Mouse (Mus musculus): ENCODE data around the gene Cry2. TPM values are rescaled to one million over a fixed set of nuclear protein-coding genes. Genes with fewer than 3 reads are reported as not detected.
"Not testable (repeated sequence)": the region's sequence is repeated elsewhere in the genome, so short reads cannot be mapped to it uniquely, and the experiment has no call there.

The Cry2 gene
- 10.0 and 11.7 TPM in 2 replicates for polyA plus RNA-seq (2015; fragmentation: Nextera tagmentation; extraction: Ambion mirVana)

DNA sequence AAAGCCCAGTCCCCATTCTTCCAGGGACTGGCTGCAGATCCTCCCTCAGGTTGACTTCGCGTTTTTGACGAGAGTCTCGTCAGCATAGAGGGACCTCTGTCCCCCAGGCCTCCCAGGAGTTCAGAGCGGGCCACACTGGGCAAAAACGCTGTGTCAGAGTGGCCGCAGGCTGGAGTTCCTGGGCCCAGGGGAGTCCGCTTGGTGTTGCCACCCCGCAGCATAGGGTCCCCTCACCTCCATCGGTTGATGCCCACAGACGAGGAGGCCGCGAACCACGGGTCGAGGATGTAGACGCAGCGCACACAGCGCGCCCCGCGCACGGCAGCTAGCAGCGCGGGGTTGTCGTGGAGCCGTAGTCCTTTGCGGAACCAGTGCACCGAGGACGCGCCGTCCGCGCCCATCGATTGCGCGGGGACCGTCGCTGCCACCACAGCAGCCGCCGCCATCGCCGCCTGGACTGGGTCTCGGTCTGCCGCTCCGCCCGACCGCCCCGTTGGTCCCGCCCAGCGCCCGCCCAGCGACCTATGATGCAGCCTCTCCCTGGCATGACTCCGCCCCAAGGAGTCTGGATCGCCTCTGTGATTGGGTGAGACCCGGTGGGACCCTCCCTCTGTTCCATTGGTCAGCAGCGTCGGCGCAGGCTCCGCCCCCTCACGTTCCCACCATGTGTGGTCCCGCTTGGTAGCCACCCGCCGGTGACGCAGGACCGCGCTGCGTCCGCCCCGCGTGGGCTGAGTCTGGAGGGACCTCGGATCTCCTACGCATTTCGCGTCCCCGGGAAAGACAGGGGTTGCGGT lies at the start of gene Cry2:
TSS of gene Cry2 (minus strand) at position 466 of the 797 bp plus-strand sequence.
- no peaks in the 10 kb centered on the region for H3K27me3 ChIP-seq (replicated peaks; ENCODE audit: control insufficient read depth, insufficient read depth, low read length)
- TF ChIP-seq CTCF (IDR thresholded peaks at IDR 0.05; ENCODE audit: low read depth): no peak; the same call in 1 of the 2 replicates
- ATAC-seq: peak; percentile 95
- no peaks in the 10 kb centered on the region for H3K9me3 ChIP-seq (ENCODE audit: control insufficient read depth)
- H3K4me2 ChIP-seq (replicated peaks; ENCODE audit: low read depth): peak within 1 kb of the TSS; percentile 90
- peak within 1 kb of the TSS; percentile 88 for H3K4me3 ChIP-seq (ENCODE audit: low read depth, low read length)
- H3K4me1 ChIP-seq (replicated peaks; ENCODE audit: control insufficient read depth, insufficient read depth, low read length): peaks cover 8% of the 10 kb centered on the region
- under 1% methylated on average over 76 of the region's 76 CpGs for WGBS
- H3K36me3 ChIP-seq (ENCODE audit: control insufficient read depth, insufficient read depth): no peaks in the 10 kb centered on the region
- peak within 1 kb of the TSS; percentile 89 for H3K9ac ChIP-seq (ENCODE audit: low read depth, low read length)
- H3K27ac ChIP-seq (ENCODE audit: low read depth, low read length): peak within 1 kb of the TSS; percentile 84

DNA sequence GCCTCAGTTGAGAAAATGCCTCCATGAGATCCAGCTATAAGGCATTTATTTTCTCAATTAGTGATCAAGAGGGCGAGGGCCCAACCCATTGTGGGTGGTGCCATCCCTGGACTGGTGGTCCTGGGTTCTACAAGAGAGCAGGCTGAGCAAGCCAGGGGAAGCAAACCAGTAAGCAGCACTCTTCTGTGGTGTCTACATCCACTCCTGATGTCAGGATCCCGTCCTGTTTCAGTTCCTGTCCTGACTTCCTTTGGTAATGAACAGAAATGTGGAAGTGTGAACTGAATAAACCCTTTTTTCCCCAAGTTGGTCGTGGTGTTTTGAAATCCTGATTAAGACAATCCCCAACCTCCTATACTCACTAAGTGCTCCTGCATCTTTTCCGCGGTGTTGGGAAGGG lies 49.7 kb upstream of the Cry2 start:
- WGBS: 49% methylated on average over 5 of the region's 5 CpGs

DNA sequence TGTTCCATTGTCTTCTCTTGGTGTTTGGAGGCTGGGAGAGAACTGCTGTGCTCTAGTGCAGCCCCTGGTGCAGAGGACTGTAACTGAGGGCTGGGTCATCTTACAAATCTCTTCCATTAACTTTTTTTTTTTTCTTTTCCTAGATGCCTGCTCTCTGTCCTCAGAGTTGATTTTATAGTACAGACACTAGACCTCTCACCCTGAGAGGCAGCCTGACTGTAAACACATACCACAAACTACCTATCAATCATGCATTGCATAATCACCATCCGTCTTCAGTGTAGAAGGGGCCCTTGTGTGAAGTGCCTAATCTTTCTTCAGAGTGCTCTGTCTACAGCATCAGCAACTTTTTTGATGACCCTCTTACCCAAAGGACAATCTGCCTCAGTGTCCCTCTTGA lies 48.7 kb upstream of the Cry2 start:
- 7% methylated on average over 1 of the region's 1 CpGs for WGBS
- Histone ChIP-seq H3K27me3 (replicated peaks; ENCODE audit: control insufficient read depth, insufficient read depth, low read length) (peaks cover 14% of the 10 kb centered on the region; the same call in 1 of the 2 replicates), H3K9ac (ENCODE audit: low read depth, low read length) (no peak overlapping the region), H3K4me1 (replicated peaks; ENCODE audit: control insufficient read depth, insufficient read depth, low read length) (0 out of 2 replicates have a peak, but pooled peaks cover 4% of the 10 kb centered on the region), H3K9me3 (ENCODE audit: control insufficient read depth) (no peaks in the 10 kb centered on the region), H3K4me2 (replicated peaks; ENCODE audit: low read depth) (no peak overlapping the region), H3K4me3 (ENCODE audit: low read depth, low read length) (no peak overlapping the region), H3K27ac (ENCODE audit: low read depth, low read length) (no peak overlapping the region), H3K36me3 (ENCODE audit: control insufficient read depth, insufficient read depth) (no peaks in the 10 kb centered on the region)
- peak; percentile 34 for TF ChIP-seq CTCF (IDR thresholded peaks at IDR 0.05; ENCODE audit: low read depth)
- no peak for ATAC-seq

More for the DNA sequence above, 49.7 kb upstream of the Cry2 start:
- no peak overlapping the region for H3K4me3 ChIP-seq (ENCODE audit: low read depth, low read length)
- TF ChIP-seq CTCF (IDR thresholded peaks at IDR 0.05; ENCODE audit: low read depth): no peak
- no peak for ATAC-seq
- H3K36me3 ChIP-seq (ENCODE audit: control insufficient read depth, insufficient read depth): no peaks in the 10 kb centered on the region
- 0 out of 2 replicates have a peak, but pooled peaks cover 4% of the 10 kb centered on the region for H3K4me1 ChIP-seq (replicated peaks; ENCODE audit: control insufficient read depth, insufficient read depth, low read length)
- H3K27me3 ChIP-seq (replicated peaks; ENCODE audit: control insufficient read depth, insufficient read depth, low read length): peaks cover 14% of the 10 kb centered on the region; the same call in 1 of the 2 replicates
- H3K27ac ChIP-seq (ENCODE audit: low read depth, low read length): no peak overlapping the region
- H3K9ac ChIP-seq (ENCODE audit: low read depth, low read length): no peak overlapping the region
- H3K4me2 ChIP-seq (replicated peaks; ENCODE audit: low read depth): no peak overlapping the region
- H3K9me3 ChIP-seq (ENCODE audit: control insufficient read depth): no peaks in the 10 kb centered on the region

DNA sequence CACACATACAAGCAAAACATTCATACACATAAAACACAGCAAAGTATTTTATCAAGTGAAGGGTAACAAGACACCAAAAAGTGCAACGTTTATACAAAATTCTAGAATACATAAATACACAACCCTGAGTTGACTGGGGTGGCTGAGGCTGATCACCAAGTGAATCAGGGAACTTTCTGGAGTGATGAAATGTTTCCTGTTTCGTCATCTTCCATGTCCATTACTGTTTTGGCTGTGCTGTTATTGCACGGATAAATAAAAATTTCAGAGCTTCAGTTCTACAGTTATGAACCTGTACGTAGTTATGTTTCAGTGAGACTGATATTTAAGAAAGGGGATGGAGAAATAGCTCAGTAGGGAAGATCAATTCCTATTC lies 44.5 kb upstream of the Cry2 start:
- ATAC-seq: no peak

DNA sequence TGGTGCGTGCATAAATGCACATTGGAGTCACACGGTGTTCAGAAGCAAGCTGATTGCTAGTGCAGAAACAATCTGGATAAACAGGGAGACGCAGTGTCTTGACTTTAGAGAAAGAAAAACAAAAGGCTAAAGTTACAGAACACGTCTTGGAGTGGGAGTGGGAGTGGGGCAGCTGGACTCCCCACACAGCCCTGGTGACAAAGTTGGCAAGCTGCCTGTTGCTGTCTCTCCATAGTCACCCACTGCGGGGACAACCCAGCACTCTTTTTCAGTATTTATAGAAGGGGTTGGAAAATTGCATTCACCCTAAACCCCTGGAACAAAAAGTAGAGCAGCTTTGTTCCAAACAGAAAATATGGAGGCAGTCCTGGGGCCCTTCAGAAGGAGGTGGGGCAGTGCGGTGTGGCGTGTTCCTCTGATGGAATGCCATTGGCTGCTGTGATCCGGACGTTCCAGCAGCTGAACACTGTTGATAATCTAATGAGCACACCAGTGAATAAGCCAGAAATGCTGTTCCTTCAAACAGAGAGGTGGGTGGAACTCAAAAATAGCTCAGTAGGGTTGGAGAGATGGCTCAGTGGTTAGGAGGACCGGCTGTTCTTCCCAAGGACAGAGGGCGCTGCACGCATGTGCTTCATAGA lies 43.9 kb upstream of the Cry2 start:
- Histone ChIP-seq H3K4me3 (ENCODE audit: low read depth, low read length) (no peak overlapping the region), H3K36me3 (ENCODE audit: control insufficient read depth, insufficient read depth) (no peaks in the 10 kb centered on the region), H3K9me3 (ENCODE audit: control insufficient read depth) (no peaks in the 10 kb centered on the region), H3K27ac (ENCODE audit: low read depth, low read length) (no peak overlapping the region), H3K4me2 (replicated peaks; ENCODE audit: low read depth) (no peak overlapping the region), H3K9ac (ENCODE audit: low read depth, low read length) (no peak overlapping the region), H3K27me3 (replicated peaks; ENCODE audit: control insufficient read depth, insufficient read depth, low read length) (no peaks in the 10 kb centered on the region; the same call in 1 of the 2 replicates), H3K4me1 (replicated peaks; ENCODE audit: control insufficient read depth, insufficient read depth, low read length) (0 out of 2 replicates have a peak, but pooled peaks cover 3% of the 10 kb centered on the region)
- 0 out of 2 replicates have a peak, but pooled peaks have one; percentile 9 for TF ChIP-seq CTCF (IDR thresholded peaks at IDR 0.05; ENCODE audit: low read depth)
- WGBS: 63% methylated on average over 12 of the region's 12 CpGs
- ATAC-seq: no peak; the same call in 1 of the 2 replicates

More for the DNA sequence above, 44.5 kb upstream of the Cry2 start:
- H3K9ac ChIP-seq (ENCODE audit: low read depth, low read length): no peak overlapping the region
- H3K27ac ChIP-seq (ENCODE audit: low read depth, low read length): no peak overlapping the region
- H3K4me3 ChIP-seq (ENCODE audit: low read depth, low read length): no peak overlapping the region
- no peak overlapping the region for H3K4me2 ChIP-seq (replicated peaks; ENCODE audit: low read depth)
- 77% methylated on average over 4 of the region's 4 CpGs for WGBS
- no peak for TF ChIP-seq CTCF (IDR thresholded peaks at IDR 0.05; ENCODE audit: low read depth)
- H3K36me3 ChIP-seq (ENCODE audit: control insufficient read depth, insufficient read depth): no peaks in the 10 kb centered on the region
- H3K27me3 ChIP-seq (replicated peaks; ENCODE audit: control insufficient read depth, insufficient read depth, low read length): no peaks in the 10 kb centered on the region
- H3K9me3 ChIP-seq (ENCODE audit: control insufficient read depth): no peaks in the 10 kb centered on the region
- H3K4me1 ChIP-seq (replicated peaks; ENCODE audit: control insufficient read depth, insufficient read depth, low read length): 0 out of 2 replicates have a peak, but pooled peaks cover 4% of the 10 kb centered on the region

DNA sequence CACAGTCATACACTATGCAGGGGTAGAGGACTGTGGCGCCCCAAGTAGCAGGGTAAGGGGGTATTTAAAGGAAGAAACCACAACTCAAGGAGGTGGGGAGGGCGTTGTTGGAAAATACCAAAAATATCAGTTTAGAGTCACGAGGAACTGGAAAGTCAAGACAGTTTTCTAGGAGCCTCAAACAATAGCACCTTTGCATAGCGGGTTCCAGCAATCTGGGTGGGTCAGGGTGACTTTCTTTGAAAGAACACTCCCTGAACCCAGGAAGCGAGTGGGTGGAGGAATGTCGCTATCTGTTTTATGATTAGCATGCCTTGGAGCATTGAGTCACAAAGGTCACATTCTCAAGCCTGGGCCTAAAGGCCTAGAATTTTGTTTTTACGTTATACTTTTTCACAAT lies 42.7 kb upstream of the Cry2 start:
- not testable (repeated sequence) for H3K4me3 ChIP-seq (ENCODE audit: low read depth, low read length); ATAC-seq; H3K36me3 ChIP-seq (ENCODE audit: control insufficient read depth, insufficient read depth); H3K9me3 ChIP-seq (ENCODE audit: control insufficient read depth); H3K4me1 ChIP-seq (replicated peaks; ENCODE audit: control insufficient read depth, insufficient read depth, low read length); H3K9ac ChIP-seq (ENCODE audit: low read depth, low read length); H3K27me3 ChIP-seq (replicated peaks; ENCODE audit: control insufficient read depth, insufficient read depth, low read length); H3K4me2 ChIP-seq (replicated peaks; ENCODE audit: low read depth); H3K27ac ChIP-seq (ENCODE audit: low read depth, low read length)
- 54% methylated on average over 7 of the region's 7 CpGs for WGBS
